Mouse (Mus musculus) lung, embryonic 14.5 days (tissue): ENCODE data around the gene Lama5. TPM values are rescaled to one million over a fixed set of nuclear protein-coding genes. Genes with fewer than 3 reads are reported as not detected.
A peak's percentile ranks its signal among the peaks of the same experiment; 100 is the strongest.

Experiments used
- ATAC-seq: fragments of 200-750 bp; cut with Nextera tagmentation; 2 replicates; pipeline ENCODE4 v1.8.0; 2017; ENCODE audit warnings: mild to moderate bottlenecking, moderate TSS enrichment, moderate library complexity; ENCODE audit not compliant: insufficient read depth
- DNase-seq: peaks from one replicate; pipeline ENCODE4 v3.0.0-alpha.2; 2015
- H3K27ac ChIP-seq: fragments of 300-500 bp; sonication (generic); 2 replicates; pipeline ENCODE4 v1.5.1; 2014; ENCODE audit warnings: low read depth, mild to moderate bottlenecking, moderate library complexity
- H3K27me3 ChIP-seq: fragments of 300-500 bp; sonication (generic); 2 replicates; pipeline ENCODE4 v1.6.1; 2014; ENCODE audit warnings: low read length, control low read depth; ENCODE audit not compliant: insufficient read depth
- H3K36me3 ChIP-seq: fragments of 300-500 bp; sonication (generic); 2 replicates; pipeline ENCODE4 v1.6.1; 2014; ENCODE audit warnings: control low read depth; ENCODE audit not compliant: insufficient read depth
- H3K4me1 ChIP-seq: fragments of 300-500 bp; sonication (generic); 2 replicates; pipeline ENCODE4 v1.6.1; 2014; ENCODE audit warnings: antibody characterized with exemption, control low read depth; ENCODE audit not compliant: insufficient read depth
- H3K4me2 ChIP-seq: fragments of 300-500 bp; sonication (generic); 2 replicates; pipeline ENCODE4 v1.6.1; 2014; ENCODE audit warnings: mild to moderate bottlenecking
- H3K4me3 ChIP-seq: fragments of 300-500 bp; sonication (generic); 2 replicates; pipeline ENCODE4 v1.5.1; 2014; ENCODE audit warnings: low read depth, low read length
- H3K9ac ChIP-seq: fragments of 300-500 bp; sonication (generic); 2 replicates; pipeline ENCODE4 v1.6.1; 2014
- H3K9me3 ChIP-seq: fragments of 300-500 bp; sonication (generic); 2 replicates; pipeline ENCODE4 v1.6.1; 2016; ENCODE audit warnings: low read depth, low read length, control low read depth
- CTCF ChIP-seq: IDR thresholded peaks from 2 replicates; pipeline ENCODE4 v1.5.1; 2016; ENCODE audit warnings: antibody characterized with exemption, low read depth
- WGBS: fragments of 180-500 bp; shearing (Covaris S2); extraction: QIAGEN DNeasy Blood & Tissue Kit; methylation state at CpG from one replicate; pipeline ENCODE4 v1.1.7; 2014; 5-methylcytosine and 5-hydroxymethylcytosine counted together
- polyA plus RNA-seq: library from polyadenylated mRNA; unstranded; fragments of >200 nt; fragmentation: Nextera tagmentation; extraction: Ambion mirVana; gene quantifications from 2 replicates; pipeline ENCODE4 v1.2.1, GENCODE M21; 2014

Gene Lama5
- polyA plus RNA-seq, 1 experiment from 2014 or later, result 95.0 TPM

DNA sequence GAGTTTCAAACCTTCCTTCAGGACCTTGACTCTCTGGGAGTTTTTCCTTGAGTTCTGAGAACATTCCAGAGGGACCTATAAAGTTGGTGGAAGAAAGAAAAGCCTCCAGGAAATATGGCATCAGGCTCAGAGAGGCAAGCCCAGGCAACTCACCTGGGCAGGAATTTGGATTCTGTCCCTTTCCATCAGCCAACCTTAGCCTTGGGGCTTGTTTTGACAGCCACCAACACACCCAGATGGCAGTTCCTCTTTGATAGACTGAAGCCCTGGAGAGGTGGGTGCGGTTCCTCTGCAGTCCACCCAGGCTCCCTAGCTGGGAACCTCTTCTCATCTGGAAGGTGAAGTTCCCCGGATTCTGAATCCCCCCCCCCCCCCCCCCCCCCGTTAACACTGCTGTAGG is 10.8 kb upstream of the Lama5 start:
- no peak for TF ChIP-seq CTCF
- Histone ChIP-seq H3K27ac (peak overlapping the region; percentile 93), H3K4me2 (no peak overlapping the region), H3K36me3 (no peaks in the 10 kb centered on the region), H3K9me3 (no peaks in the 10 kb centered on the region), H3K9ac (no peak overlapping the region), H3K4me1 (peaks cover 35% of the 10 kb centered on the region), H3K27me3 (no peaks in the 10 kb centered on the region), H3K4me3 (no peak overlapping the region)
- DNase-seq (no peak), ATAC-seq (no peak)
- WGBS, result 42% methylated on average over 2 of the region's 3 CpGs

DNA sequence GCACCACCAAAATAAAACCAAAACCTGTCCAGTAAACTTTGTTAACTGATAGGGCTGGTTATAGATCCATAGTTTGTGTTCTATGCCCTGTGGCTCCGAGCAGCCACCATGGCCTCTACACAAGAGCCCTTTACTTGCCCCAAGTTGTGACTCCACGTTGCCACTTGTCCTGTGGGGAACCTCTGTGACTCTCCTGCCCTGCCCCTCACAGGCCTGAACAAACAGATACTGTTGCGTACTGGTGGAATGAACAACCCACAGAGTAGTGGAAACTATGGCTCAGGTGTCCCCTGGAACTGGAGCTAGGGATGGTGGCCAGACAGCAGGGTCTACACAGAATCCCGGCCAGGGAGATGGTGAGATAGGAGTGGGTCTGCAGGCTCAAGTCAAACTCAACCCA is 10.1 kb upstream of the Lama5 start:
- DNase-seq, result no peak
- WGBS, result 65% methylated on average over 4 of the region's 4 CpGs

DNA sequence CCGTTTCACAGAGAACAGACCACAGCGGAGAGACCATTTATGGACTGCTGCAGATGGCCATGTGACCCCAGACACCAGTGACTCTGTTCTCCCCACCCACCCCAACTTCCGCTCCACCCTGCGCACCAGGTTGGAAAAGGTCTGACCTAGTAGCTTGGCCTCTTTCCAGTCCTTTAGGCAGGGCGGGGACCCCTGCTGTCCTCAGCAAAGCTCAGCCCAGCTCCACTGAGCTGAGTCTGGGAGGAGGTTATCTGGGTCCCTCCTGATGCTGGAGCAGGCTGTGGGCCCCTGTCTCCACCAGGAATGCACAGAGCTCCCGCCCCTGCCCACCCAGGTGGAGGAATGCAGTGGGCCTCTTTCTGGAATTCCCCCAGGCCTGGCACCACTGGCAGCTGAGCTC is 9.3 kb upstream of the Lama5 start:
- Histone ChIP-seq H3K27ac (peak overlapping the region; percentile 93), H3K4me1 (peaks cover 35% of the 10 kb centered on the region), H3K9me3 (no peaks in the 10 kb centered on the region), H3K27me3 (no peaks in the 10 kb centered on the region), H3K36me3 (no peaks in the 10 kb centered on the region), H3K9ac (no peak overlapping the region), H3K4me2 (peak overlapping the region; percentile 27; the same call in 1 of the 2 replicates), H3K4me3 (no peak overlapping the region)
- DNase-seq, result peak; percentile 67
- TF ChIP-seq CTCF, result no peak
- WGBS, result 29% methylated on average over 6 of the region's 6 CpGs
- ATAC-seq, result peak; percentile 76

More for the DNA sequence above, 10.1 kb upstream of the Lama5 start:
- Histone ChIP-seq H3K4me2 (peak overlapping the region; percentile 27; the same call in 1 of the 2 replicates), H3K27me3 (no peaks in the 10 kb centered on the region), H3K4me3 (no peak overlapping the region), H3K9me3 (no peaks in the 10 kb centered on the region), H3K4me1 (peaks cover 35% of the 10 kb centered on the region), H3K36me3 (no peaks in the 10 kb centered on the region), H3K27ac (peak overlapping the region; percentile 93), H3K9ac (no peak overlapping the region; the same call in 1 of the 2 replicates)
- ATAC-seq, result no peak
- TF ChIP-seq CTCF, result no peak

DNA sequence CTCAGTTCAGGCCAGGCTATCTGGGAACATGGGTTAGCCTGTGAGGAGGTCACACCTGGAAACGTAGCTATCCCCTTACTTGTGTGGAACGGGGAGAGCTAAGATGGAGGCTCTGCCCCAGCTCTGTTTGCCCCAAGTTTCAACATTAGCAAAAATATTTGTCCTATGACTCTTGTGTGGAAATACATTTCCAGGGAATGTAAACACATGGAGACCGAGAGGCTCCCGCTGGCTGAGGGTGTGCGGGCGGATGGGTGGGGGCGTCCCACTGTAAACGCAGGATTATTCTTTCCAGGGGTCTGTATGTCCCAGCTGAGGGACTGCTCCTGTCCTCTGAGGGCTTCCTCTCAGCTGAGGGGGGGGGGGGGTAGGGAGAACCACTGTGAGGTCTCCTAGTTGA is 8.7 kb upstream of the Lama5 start:
- H3K4me1 ChIP-seq, result peaks cover 35% of the 10 kb centered on the region

DNA sequence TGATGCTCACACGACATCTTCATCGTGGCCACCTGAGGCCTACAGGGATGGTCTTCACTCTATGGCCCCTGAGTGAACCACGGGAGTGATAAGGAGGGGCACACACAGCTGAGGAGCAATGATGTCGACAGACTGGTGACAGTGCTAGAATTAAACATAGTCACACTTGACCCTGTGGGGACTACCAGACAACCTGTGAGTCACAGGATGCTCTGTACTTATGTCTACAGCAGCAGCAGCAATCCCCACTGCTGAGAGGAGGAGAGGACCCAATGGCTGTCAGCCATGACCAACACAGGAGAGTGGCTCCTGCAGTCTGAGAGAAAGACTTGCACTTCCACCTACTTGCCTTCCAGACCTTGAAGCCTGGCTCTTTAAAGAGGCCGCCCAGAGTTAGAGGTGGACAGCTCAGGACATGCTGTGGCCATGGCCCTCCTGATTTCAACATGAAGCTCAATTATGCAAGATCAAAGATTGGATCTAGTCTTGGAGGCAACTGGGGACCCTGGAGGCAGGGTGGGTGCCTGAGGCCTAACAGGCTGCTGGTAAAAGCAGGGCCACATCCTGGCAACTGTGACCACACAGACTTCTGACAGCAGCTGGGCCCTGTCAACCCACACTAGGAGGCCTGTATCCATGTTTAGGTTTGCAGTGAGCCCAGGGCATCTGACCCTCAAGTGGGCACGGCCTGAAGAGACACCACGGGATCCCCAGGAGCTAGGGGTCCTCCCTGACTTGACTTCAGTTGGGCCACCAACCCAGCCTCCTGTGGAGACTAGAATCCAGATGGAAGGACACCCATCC is 7.6 kb upstream of the Lama5 start:
- peaks cover 39% of the 10 kb centered on the region for H3K4me1 ChIP-seq
- no peak for ATAC-seq

More for the DNA sequence above, 8.7 kb upstream of the Lama5 start:
- WGBS, result 31% methylated on average over 8 of the region's 8 CpGs
- no peaks in the 10 kb centered on the region for H3K36me3 ChIP-seq
- H3K9ac ChIP-seq, result no peak overlapping the region
- TF ChIP-seq CTCF, result no peak
- H3K27ac ChIP-seq, result peak overlapping the region; percentile 93
- peak; percentile 35 for ATAC-seq
- H3K27me3 ChIP-seq, result no peaks in the 10 kb centered on the region
- peak overlapping the region; percentile 27; the same call in 1 of the 2 replicates for H3K4me2 ChIP-seq
- no peak overlapping the region for H3K4me3 ChIP-seq
- peak; percentile 51 for DNase-seq
- H3K9me3 ChIP-seq, result no peaks in the 10 kb centered on the region

DNA sequence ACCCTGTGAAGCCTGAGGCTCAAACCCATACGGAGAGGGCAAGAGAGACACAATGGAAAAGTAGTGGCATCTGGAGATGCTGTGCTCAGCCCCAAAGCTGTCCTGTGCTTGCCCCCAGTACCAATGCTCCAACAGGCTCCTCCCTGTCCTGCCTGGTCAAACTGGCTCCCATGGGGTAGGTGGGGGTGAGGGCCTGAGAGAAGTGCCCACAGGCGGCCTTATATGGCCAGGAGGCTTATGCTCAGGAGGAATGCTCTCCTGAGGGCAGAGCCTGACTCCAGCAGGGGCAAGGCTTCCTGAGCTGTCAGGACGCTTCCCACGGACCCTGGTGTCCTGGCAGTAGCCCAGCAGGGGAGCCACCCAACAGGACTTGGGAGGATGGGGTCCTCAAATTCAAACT is 4.8 kb upstream of the Lama5 start:
- H3K27ac ChIP-seq, result peak overlapping the region; percentile 63
- H3K27me3 ChIP-seq, result peaks cover 11% of the 10 kb centered on the region
- ATAC-seq (no peak), DNase-seq (no peak)
- 49% methylated on average over 4 of the region's 4 CpGs for WGBS
- peak overlapping the region; percentile 13; the same call in 1 of the 2 replicates for H3K9ac ChIP-seq
- H3K4me2 ChIP-seq, result no peak overlapping the region
- no peaks in the 10 kb centered on the region for H3K9me3 ChIP-seq
- no peak for TF ChIP-seq CTCF
- H3K4me3 ChIP-seq, result no peak overlapping the region
- no peaks in the 10 kb centered on the region for H3K36me3 ChIP-seq
- peaks cover 46% of the 10 kb centered on the region for H3K4me1 ChIP-seq

More for the DNA sequence above, 7.6 kb upstream of the Lama5 start:
- no peak for TF ChIP-seq CTCF
- Histone ChIP-seq H3K9ac (no peak overlapping the region; the same call in 1 of the 2 replicates), H3K9me3 (no peaks in the 10 kb centered on the region), H3K27ac (peak overlapping the region; percentile 60), H3K4me2 (no peak overlapping the region), H3K27me3 (no peaks in the 10 kb centered on the region), H3K4me3 (no peak overlapping the region), H3K36me3 (no peaks in the 10 kb centered on the region)
- peak; percentile 60 for DNase-seq
- WGBS, result 54% methylated on average over 7 of the region's 7 CpGs

DNA sequence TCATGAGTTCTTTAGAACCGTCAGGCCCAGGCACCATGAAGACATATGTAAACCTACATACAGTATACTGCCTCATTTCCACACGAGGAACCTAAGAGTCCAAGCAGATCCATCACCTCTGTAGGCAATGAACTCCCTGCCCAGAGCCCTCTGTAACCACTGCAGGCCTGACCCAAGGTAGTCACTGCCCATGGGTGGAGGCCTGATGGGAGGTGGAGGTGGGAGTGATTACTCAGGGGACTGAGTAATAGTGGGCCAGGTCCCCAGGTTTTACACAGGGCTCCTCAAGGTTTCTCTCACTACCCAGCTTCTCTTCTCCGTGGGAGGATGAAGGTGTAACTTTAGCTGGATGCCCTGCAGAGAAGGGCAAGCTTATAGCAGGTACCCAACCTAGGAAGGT is 3.5 kb upstream of the Lama5 start:
- Histone ChIP-seq H3K4me3 (no peak overlapping the region), H3K27ac (no peak overlapping the region), H3K27me3 (peaks cover 25% of the 10 kb centered on the region), H3K9me3 (no peaks in the 10 kb centered on the region), H3K9ac (no peak overlapping the region), H3K4me2 (no peak overlapping the region), H3K36me3 (no peaks in the 10 kb centered on the region), H3K4me1 (peaks cover 32% of the 10 kb centered on the region)
- TF ChIP-seq CTCF, result no peak
- ATAC-seq, result no peak
- WGBS, result 53% methylated on average over 3 of the region's 3 CpGs
- no peak for DNase-seq
